Mouse (Mus musculus) liver, embryonic 14.5 days (tissue): ENCODE results near the gene Pkig.

Source experiments
- CTCF ChIP-seq: IDR thresholded peaks from 2 replicates; pipeline ENCODE4 v1.5.1; 2016; ENCODE audit warnings: antibody characterized with exemption, low read depth, control low read depth
- EP300 ChIP-seq: IDR thresholded peaks from 2 replicates; pipeline ENCODE4 v1.6.1; 2016; ENCODE audit warnings: antibody characterized with exemption, low read depth

DNA sequence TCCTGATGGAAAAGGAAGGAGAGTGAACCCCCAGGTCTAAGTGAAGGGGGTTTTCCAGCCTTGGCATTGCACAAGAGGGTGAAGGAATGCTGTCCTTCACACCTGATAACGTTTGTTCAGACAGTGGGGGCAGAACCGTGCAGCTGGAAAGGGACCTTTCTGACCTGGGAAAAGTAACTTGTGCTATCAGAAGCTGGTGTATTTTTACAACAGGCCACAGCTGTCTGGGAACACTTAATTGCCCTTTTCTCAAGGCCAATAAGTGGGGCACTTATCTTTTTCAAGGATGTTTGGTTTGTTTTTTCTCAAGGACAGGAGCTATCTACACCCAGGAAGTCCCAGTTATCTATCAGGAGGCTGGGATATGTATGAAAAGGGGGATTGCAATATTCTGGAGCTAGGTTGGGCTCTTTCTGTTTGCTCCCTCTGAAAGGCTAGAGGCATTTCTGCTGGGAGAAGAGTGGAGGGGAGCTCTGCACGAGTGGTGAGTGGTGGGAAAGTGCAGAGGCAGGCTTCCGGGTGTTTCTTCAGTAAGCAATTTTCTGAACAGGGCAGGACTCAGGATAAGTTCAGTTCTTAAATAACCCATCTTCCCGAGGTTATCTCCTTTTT lies 20.4 kb upstream of the Pkig start:
- no peak for TF ChIP-seq EP300
- no peak for TF ChIP-seq CTCF
